Mouse (Mus musculus) spleen, adult 2 months (tissue): ENCODE results near the gene Frmd3. TPM values are rescaled to one million over a fixed set of nuclear protein-coding genes. Genes with fewer than 3 reads are reported as not detected.

Source experiments
- DNase-seq, 2 experiments: peaks; one replicate each; pipeline versions ENCODE4 v3.0.0 to v3.0.0-alpha.2; 2012 to 2021; ENCODE audit warnings: low spot score in 2 of 2, low read depth in 1 of 2
- H3K27ac ChIP-seq: fragments of 200-500 bp; 2 replicates; pipeline ENCODE4 v1.5.1; 2012; ENCODE audit warnings: low read length, inconsistent platforms; ENCODE audit not compliant: insufficient read depth
- H3K27me3 ChIP-seq: fragments of 200-500 bp; 2 replicates; pipeline ENCODE4 v1.6.1; 2012; ENCODE audit warnings: mild to moderate bottlenecking, moderate library complexity, low read length, inconsistent platforms; ENCODE audit not compliant: control insufficient read depth, insufficient read depth
- H3K36me3 ChIP-seq: fragments of 200-500 bp; 2 replicates; pipeline ENCODE4 v1.6.1; 2012; ENCODE audit warnings: mild to moderate bottlenecking, low read length, inconsistent platforms; ENCODE audit not compliant: control insufficient read depth, insufficient read depth
- H3K4me1 ChIP-seq: fragments of 200-500 bp; 2 replicates; pipeline ENCODE4 v1.6.1; 2011; ENCODE audit warnings: inconsistent platforms; ENCODE audit not compliant: control insufficient read depth, insufficient read depth, insufficient read length
- H3K4me3 ChIP-seq: fragments of 200-500 bp; 2 replicates; pipeline ENCODE4 v1.5.1; 2011; ENCODE audit warnings: mild to moderate bottlenecking, inconsistent platforms; ENCODE audit not compliant: insufficient read depth, insufficient read length; ENCODE audit errors: extremely low read depth
- CTCF ChIP-seq: fragments of 200-500 bp; IDR thresholded peaks from 2 replicates; pipeline ENCODE4 v1.5.1; 2011; ENCODE audit warnings: mild to moderate bottlenecking, inconsistent platforms; ENCODE audit not compliant: insufficient read depth, insufficient read length, insufficient replicate concordance; ENCODE audit errors: extremely low read depth
- POLR2A ChIP-seq: fragments of 200-500 bp; IDR thresholded peaks from 2 replicates; pipeline ENCODE4 v1.6.1; 2011; ENCODE audit warnings: low read depth, low read length, inconsistent platforms
- WGBS: fragments of 180-500 bp; shearing (Covaris S2); methylation state at CpG from one replicate; pipeline ENCODE4 v1.1.7; 2018; 5-methylcytosine and 5-hydroxymethylcytosine counted together
- polyA plus RNA-seq: library from polyadenylated mRNA; depleted of rRNA; stranded (reverse); fragments of >200 nt; gene quantifications from 2 replicates; pipeline ENCODE4 v1.2.3, GENCODE M21; 2012; rRNA removed

Frmd3 gene
- polyA plus RNA-seq, 1 experiment, result 0.05 TPM

GRCm38 (mm10) chr4:74224210-74224609, 211.0 kb downstream of the Frmd3 start:
- DNase-seq, result no peak
- Histone ChIP-seq H3K27ac (no peak overlapping the region), H3K27me3 (no peaks in the 10 kb centered on the region), H3K4me3 (no peak overlapping the region), H3K4me1 (no peaks in the 10 kb centered on the region), H3K36me3 (no peaks in the 10 kb centered on the region)
- TF ChIP-seq CTCF, result no peak
- no peak for TF ChIP-seq POLR2A
- 76% methylated on average over 2 of the region's 2 CpGs for WGBS

- 69% methylated on average over 4 of the region's 4 CpGs for WGBS
- Histone ChIP-seq H3K27me3 (no peaks in the 10 kb centered on the region), H3K27ac (no peak overlapping the region), H3K4me1 (no peaks in the 10 kb centered on the region), H3K4me3 (no peak overlapping the region), H3K36me3 (no peaks in the 10 kb centered on the region)
- no peak for DNase-seq
- no peak for TF ChIP-seq POLR2A
- TF ChIP-seq CTCF, result 0 out of 2 replicates have a peak, but pooled peaks have one; percentile 7
Measured at GRCm38 (mm10) chr4:74230994-74231393, 217.8 kb downstream of the Frmd3 start.

- TF ChIP-seq CTCF (peak; percentile 31; the same call in 1 of the 2 replicates), POLR2A (no peak)
- Histone ChIP-seq H3K4me1 (no peaks in the 10 kb centered on the region), H3K4me3 (no peak overlapping the region), H3K27me3 (no peaks in the 10 kb centered on the region), H3K36me3 (no peaks in the 10 kb centered on the region), H3K27ac (no peak overlapping the region)
- WGBS, result 74% methylated on average over 5 of the region's 5 CpGs
- peak; percentile 17 to 41 for DNase-seq
Measured at GRCm38 (mm10) chr4:74231405-74231804, 218.2 kb downstream of the Frmd3 start.

- no peak overlapping the region for H3K4me3 ChIP-seq
- no peak overlapping the region for H3K27ac ChIP-seq
- WGBS, result 88% methylated on average over 3 of the region's 3 CpGs
- no peaks in the 10 kb centered on the region for H3K4me1 ChIP-seq
- H3K27me3 ChIP-seq, result no peaks in the 10 kb centered on the region
- DNase-seq, result no peak
- no peaks in the 10 kb centered on the region for H3K36me3 ChIP-seq
- TF ChIP-seq POLR2A (no peak), CTCF (no peak)
Measured at GRCm38 (mm10) chr4:74233534-74233933, 220.3 kb downstream of the Frmd3 start.

GRCm38 (mm10) chr4:74242176-74242575, 228.9 kb downstream of the Frmd3 start, which contains the start of gene Kdm4c:
Gene Kdm4c, plus strand, starts transcription at chr4:74242497.
- TF ChIP-seq POLR2A (no peak), CTCF (no peak)
- Histone ChIP-seq H3K4me1 (no peaks in the 10 kb centered on the region), H3K27ac (no peak within 1 kb of the TSS), H3K4me3 (no peak within 1 kb of the TSS), H3K36me3 (no peaks in the 10 kb centered on the region), H3K27me3 (no peaks in the 10 kb centered on the region)
- 96% methylated on average over 1 of the region's 1 CpGs for WGBS
- DNase-seq, result no peak

Other genes starting within 250 kb of the Frmd3 start
- gene Rasef, start 222.4 kb upstream of the Frmd3 start, polyA plus RNA-seq, result 0.02 and 0.11 TPM in 2 replicates
- not detected in 2 replicates for gene Gm11758, start 137.2 kb upstream of the Frmd3 start, polyA plus RNA-seq
- not detected in 2 replicates for gene Gm11757, start 122.3 kb upstream of the Frmd3 start, polyA plus RNA-seq
- gene Gm13871, start 107.5 kb upstream of the Frmd3 start, polyA plus RNA-seq, result not detected in 2 replicates
- gene Gm11756, start 92.7 kb upstream of the Frmd3 start, polyA plus RNA-seq, result not detected in 2 replicates
- gene 2310002L09Rik, start 62.6 kb upstream of the Frmd3 start, polyA plus RNA-seq, result not detected in 2 replicates
- 1.5 and 1.7 TPM in 2 replicates for gene Kdm4c, start 229.1 kb downstream of the Frmd3 start, polyA plus RNA-seq